Mouse (Mus musculus) skeletal muscle tissue, adult 2 months (tissue): ENCODE measurements around the gene Kansl1.
A peak's percentile ranks its signal among the peaks of the same experiment; 100 is the strongest.
"Not testable (repeated sequence)": the region's sequence is repeated elsewhere in the genome, so short reads cannot be mapped to it uniquely, and the experiment has no call there.

Experiments used
- DNase-seq: peaks from one replicate; pipeline ENCODE4 v3.0.0-alpha.2; 2012; ENCODE audit warnings: low read depth, low spot score

Kansl1 gene

GRCm38 (mm10) chr11:104468751-104469268, at the start of gene Kansl1:
Gene Kansl1, minus strand, starts transcription at chr11:104468861.
- no peak for DNase-seq

GRCm38 (mm10) chr11:104512436-104512835, 43.8 kb upstream of the Kansl1 start:
- DNase-seq = no peak

GRCm38 (mm10) chr11:104510606-104511005, 41.9 kb upstream of the Kansl1 start:
- DNase-seq = no peak

- DNase-seq = no peak
These were observed 39.8 kb upstream of the Kansl1 start for GRCm38 (mm10) chr11:104508455-104508854.

- no peak for DNase-seq
These were observed 19.6 kb upstream of the Kansl1 start for GRCm38 (mm10) chr11:104488292-104488691.

- DNase-seq = no peak
These were observed 13.3 kb upstream of the Kansl1 start for GRCm38 (mm10) chr11:104481971-104482370.

- DNase-seq = no peak
These were observed 10.8 kb upstream of the Kansl1 start for GRCm38 (mm10) chr11:104479505-104479904.

GRCm38 (mm10) chr11:104469371-104469835, 742 bp upstream of the Kansl1 start:
- DNase-seq = peak; percentile 90

GRCm38 (mm10) chr11:104467698-104468097, 963 bp downstream of the Kansl1 start:
- no peak for DNase-seq

- DNase-seq = peak; percentile 65
These were observed 7.1 kb downstream of the Kansl1 start for GRCm38 (mm10) chr11:104461551-104461950.

- no peak for DNase-seq
These were observed 9.0 kb downstream of the Kansl1 start for GRCm38 (mm10) chr11:104459671-104460070.

GRCm38 (mm10) chr11:104458507-104458906, 10.2 kb downstream of the Kansl1 start:
- DNase-seq = no peak

- DNase-seq = no peak
These were observed 16.0 kb downstream of the Kansl1 start for GRCm38 (mm10) chr11:104452709-104453108.

GRCm38 (mm10) chr11:104451239-104451638, 17.4 kb downstream of the Kansl1 start:
- no peak for DNase-seq

- DNase-seq = not testable (repeated sequence)
These were observed 20.2 kb downstream of the Kansl1 start for GRCm38 (mm10) chr11:104448499-104448898.

GRCm38 (mm10) chr11:104445538-104445937, 23.1 kb downstream of the Kansl1 start:
- DNase-seq = no peak

- DNase-seq = no peak
These were observed 23.6 kb downstream of the Kansl1 start for GRCm38 (mm10) chr11:104445044-104445443.

- no peak for DNase-seq
These were observed 25.3 kb downstream of the Kansl1 start for GRCm38 (mm10) chr11:104443359-104443758.

GRCm38 (mm10) chr11:104442333-104443136, 26.1 kb downstream of the Kansl1 start:
- DNase-seq = peak; percentile 94

GRCm38 (mm10) chr11:104441475-104442332, 27.0 kb downstream of the Kansl1 start:
- DNase-seq = peak; percentile 67

GRCm38 (mm10) chr11:104440521-104441474, 27.9 kb downstream of the Kansl1 start:
- DNase-seq = no peak
